Mouse (Mus musculus) layer of hippocampus, postnatal 36 days (tissue): Measurements from ENCODE around the gene Wap. TPM values are rescaled to one million over a fixed set of nuclear protein-coding genes. Genes with fewer than 3 reads are reported as not detected.
"Not testable (repeated sequence)": the region's sequence is repeated elsewhere in the genome, so short reads cannot be mapped to it uniquely, and the experiment has no call there.

Experiments used
- DNase-seq, 2 experiments: peaks; one replicate each; pipeline ENCODE4 v3.0.0; 2022
- total RNA-seq, 2 experiments: library from RNA; stranded (reverse); gene quantifications; 2 replicates each; pipeline ENCODE4 v1.2.3; 2021

Wap gene
- not detected for total RNA-seq

DNA sequence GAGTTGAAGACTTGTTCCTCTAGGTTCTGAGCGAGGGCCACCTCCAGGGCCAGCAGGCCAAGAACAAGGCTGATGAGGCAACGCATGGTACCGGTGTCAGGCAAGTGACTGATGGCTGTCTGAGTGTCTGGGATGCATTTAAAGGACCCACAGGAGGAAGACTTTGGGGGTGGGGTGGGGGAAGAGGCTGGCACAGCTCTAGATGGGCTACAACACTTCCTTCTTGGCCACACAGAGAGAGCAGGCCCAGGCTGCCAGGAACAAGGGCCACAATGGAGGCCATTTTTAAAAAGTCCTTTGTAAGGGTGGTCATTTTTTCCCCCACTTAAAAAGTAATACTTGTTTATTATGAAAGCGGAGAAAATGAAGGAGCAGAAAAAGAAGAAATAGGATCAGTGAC lies at the start of gene Wap:
Gene Wap (minus strand): TSS at position 101 of the 400 bp plus-strand sequence.
- DNase-seq: no peak

DNA sequence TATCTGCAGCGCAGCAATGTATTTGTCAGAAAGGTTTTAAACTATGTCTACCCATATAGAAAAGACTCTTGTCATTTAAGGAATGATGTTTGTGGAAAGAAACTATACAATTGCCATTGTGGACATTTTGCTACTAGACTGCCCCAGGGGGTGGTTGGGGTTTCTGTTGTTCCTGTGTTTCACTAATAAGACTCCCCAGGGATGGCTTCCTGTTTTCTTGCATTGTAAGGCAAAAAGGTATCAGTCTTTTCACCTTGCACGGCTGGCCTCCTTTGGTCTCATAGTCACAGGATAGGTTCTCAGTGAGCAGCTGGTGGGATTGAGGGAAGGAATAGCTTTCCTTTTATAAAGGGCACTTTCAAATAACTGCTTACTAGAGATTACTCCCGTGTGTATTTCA lies 46.3 kb upstream of the Wap start:
- DNase-seq: no peak

DNA sequence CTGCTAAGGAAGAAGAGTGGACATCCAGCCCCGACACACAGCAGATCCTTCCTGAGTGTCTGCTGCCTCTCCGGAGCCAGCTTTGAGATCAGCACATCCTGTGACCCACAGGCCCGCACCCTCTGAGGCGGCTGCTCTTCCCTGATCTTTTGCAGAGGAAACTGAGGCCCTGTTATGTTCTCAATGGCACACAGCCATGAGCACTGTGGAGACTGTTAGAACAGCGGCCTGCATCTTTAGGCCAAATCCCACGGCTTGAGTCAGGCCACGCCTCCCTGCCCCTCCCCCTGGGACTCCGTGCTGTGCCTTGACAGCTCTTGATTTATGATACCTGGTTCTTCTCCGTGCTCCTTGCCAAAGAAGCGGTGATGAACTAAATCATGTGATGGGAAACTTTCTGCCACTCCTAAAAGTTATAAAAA lies 42.0 kb upstream of the Wap start:
- DNase-seq: no peak

DNA sequence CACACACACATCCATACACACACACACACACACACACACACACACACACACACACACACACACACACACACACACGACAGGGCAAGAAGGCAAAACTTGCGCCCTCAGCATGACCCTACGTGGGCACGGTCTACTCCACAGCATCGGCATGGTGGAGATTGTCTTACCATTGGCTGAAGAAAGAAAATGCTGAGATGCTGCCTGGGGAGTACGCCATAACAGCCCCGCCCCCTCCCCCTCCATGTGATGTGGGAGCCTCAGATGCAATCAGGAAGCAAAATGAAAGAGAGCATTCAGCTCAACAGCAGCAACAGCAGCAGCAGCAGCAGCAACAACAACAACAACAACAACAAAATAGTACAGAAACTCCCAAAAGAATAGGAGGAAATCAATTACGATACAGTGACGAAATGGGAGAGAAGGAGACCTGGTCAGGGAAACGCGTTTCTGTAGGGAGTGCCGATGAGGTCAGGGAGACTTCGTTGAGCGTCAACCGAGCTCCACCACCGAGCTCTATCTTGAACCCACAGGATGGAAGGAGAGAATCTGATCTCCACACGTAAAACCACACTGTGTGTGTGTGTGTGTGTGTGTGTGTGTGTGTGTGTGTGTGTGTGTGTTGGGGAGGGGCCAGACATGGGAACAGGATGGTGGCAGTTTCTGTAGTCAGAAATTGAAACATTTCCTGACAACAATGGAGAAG lies 41.4 kb upstream of the Wap start:
- DNase-seq: no peak

DNA sequence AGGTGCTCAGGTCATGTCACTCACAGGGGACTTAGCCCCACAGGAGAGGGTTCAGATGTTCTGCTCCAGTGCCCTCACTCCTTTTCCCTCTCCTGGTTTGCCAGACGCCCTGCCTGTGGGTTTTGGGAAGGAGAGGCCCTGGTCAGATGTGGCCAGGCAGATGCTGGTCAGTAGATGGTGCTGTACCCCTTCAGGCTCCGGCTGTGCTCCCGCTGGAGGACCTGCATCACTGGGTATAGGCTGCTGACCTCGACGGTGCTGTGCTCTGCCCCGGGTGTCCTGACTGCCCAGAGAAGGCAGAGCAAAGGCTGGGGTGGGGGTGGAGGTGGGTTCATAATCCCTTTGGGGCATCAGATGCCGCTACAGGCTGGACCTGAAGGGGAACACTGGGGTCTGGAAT lies 39.1 kb upstream of the Wap start:
- DNase-seq: no peak

DNA sequence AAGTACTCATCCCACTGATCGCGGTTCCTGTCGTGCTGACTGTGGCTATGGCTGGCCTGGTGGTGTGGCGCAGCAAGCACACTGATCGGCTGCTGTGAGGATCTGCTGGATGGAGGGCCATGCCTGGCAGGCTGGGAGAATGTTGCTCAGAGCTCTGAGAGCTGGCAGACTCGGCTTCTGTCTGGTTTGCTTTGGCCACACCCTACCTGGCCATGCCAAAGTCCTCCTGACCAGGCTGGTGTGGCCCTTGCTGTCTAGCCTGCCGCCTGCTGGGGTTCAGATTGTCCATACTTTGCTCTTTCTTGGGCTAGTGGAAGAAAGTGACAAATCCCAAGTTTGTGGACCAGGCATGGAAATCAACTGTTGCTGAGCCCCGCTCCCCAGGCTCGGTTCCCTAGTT lies 38.2 kb upstream of the Wap start:
- DNase-seq: no peak

DNA sequence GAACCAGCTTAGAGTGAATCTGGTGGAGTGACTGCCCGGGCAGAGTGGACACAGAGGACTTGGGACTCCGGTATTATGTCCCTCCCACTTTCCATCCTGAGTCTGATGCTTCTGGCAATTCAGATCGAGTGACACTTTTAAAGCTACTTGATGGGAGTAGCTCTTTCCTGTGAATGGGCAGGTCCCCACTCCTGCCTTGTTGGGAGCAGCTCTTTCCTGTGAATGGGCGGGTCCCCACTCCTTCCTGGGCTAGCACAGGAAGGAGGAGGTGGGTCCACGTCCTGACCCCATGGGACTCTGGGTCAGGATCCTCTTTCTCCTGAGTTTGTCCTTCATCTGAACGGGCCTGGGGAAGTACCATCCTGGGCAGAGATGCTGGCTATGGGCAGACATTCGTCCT lies 37.0 kb upstream of the Wap start:
- no peak for DNase-seq

DNA sequence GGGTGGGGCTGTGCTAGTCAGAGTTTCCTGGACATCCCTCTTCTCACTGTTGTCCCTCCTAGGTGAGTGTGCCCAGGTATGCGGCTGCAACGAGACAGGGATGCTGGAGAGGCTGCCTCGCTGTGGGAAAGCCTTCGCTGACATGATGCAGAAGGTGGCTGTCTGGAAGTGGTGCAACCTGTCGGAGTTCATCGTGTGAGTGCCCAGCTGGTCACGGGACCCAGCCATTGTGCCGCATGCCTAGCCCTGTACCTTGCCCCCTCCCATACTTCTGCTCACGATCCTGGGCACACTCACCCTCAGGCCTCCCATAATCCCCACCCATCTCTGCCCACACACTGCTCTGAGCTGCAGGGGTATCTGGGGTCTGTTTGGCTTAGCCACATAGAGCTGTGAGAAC lies 36.3 kb upstream of the Wap start:
- DNase-seq: no peak

DNA sequence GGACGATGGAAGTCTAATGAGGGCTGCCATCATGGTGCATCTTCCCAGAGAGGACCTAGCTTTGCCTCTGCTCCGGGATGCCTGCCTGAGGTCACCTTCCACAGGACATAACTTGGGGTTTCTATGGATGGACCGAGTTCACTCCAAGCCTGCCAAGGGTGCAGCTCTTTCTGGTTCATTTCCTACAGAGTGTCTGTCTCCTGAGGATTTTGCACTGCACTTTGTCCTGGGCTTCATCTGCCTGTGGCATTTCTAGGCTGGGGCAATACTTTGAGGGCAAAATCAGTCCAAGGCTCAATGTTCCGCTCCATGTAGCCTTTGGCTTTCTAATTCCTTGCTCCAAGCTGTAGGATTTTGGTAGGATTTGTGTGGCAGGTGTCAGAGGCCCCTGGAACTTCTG lies 32.4 kb upstream of the Wap start:
- DNase-seq: no peak

DNA sequence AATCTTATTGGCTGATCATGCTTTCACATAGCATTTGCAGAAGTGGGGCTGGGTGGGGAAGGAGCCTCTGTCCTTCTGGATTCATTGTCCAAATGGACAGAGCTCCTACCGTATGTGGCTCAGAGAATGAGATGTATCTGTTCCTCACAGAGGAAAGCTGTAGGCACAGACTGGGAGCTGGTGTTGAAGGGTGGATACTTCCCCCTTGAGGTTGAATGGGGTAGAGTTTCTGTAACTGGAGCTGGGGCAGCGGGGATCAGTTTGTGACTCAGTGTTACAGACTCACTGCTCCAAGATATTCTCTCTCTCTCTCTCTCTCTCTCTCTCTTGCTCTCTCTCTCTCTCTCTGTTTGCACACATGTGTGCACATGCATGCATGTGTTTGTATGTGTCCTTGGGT lies 31.6 kb upstream of the Wap start:
- DNase-seq: no peak

DNA sequence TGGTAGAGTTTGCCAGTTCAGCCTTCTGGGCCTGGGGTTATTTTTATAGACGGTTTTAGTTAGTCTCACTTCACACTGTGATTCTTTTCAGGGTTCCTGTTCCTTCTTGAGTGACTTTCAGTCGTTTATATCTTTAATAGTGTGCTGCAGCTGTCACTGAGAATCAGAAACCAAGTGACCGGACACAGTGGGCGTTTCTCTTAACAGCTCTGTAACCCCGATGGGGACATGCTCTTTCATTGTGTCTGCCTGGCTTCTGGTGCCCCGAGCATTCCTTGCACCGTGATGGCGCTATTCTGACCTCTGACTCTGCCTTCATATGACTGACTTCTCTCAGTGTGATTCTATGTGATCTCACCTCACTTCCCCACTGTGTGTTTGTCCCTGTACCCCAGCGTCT lies 30.6 kb upstream of the Wap start:
- no peak for DNase-seq

DNA sequence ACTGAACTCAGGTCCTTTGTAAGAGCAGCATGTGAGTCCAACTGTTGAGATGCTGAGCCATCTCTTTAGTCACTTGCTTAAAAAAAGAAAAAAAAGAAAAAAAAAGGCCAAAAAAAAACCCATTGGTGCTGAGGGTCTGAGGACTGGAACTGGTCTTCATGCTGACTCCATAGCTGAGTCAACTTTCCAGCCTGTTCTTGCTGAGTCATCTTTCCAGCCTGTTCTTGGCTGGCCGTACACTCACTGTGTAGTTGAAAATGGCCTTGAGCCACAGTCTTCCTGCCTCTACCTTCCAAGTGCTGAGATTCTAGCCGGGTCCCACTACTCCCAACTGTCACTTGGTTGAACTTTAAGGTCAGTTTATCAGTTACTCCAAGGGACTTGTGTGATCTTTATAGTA lies 28.2 kb upstream of the Wap start:
- no peak for DNase-seq

DNA sequence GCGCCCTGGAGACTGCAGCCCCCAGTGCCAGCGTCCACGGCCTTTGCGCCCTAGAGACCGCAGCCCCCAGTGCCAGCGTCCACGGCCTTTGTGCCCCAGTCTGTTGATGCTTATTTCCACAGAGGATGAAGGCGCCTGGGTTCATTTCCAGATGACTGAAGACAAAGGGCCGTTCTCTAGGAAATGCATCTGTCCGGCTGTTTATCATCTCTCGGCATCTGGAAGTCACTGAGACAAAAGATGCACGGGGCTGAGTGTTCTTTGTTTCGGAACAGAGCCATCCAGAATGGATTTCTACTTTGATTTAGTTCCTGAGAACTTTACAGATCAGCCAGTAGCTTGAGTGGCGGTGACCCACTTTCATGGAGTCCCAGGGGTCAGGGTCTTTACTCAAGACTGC lies 22.8 kb upstream of the Wap start:
- DNase-seq: no peak

DNA sequence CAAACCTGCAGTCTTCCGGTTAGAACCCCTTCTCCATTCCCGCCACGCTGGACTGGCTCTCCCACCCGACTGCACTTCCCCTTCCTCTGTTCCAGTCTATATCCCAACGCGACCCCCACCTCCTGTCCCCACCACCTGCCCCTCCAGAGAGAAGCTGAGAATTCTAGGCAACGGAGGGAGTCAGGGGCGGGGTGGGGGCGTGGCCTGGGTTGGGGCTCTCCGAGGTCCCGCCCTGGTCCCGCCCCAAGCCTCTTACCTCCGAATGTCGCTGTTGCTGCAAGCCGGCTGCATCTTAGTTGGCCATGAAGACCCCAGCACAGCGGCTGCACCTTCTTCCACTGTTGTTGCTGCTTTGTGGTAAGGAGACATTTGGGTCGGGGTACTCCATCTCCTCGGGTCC lies 19.8 kb upstream of the Wap start, which contains the start of gene Ramp3:
Gene Ramp3 (plus strand): TSS at position 251 of the 400 bp plus-strand sequence.
- no peak for DNase-seq

DNA sequence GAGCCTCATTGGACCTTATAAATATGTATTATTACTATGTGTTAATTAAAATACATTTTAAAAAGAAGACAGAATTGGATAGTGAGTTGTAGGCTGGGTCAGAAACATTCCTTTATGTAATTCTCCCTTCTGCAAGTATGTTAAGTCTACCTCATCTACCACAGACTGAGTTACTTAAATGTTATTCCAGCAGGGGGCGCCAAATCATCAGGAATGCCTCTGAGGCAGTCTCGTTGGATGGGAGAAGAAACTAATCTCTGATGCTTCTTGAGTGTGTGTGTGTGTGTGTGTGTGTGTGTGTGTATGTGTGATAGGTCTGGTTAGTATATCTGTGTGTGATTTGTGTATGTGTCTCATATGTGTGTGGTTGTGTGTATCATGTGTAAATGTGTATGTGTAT lies 16.5 kb upstream of the Wap start:
- DNase-seq: peak; percentile 58 to 71

DNA sequence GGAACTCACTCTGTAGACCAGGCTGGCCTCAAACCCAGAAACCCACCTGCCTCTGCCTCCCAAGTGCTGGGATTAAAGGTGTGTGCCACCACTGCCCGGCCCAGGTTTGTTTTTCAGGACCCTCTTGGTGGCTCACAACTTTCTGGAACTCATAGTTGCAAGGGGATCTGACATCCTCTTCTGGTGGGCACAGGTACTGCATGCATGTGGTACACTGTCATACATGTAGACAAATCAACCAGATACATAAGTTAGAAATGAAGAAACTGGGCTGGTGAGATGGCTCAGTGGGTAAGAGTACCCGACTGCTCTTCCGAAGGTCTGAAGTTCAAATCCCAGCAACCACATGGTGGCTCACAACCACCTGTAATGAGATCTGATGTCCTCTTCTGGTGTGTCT lies 14.5 kb upstream of the Wap start:
- not testable (repeated sequence) for DNase-seq

DNA sequence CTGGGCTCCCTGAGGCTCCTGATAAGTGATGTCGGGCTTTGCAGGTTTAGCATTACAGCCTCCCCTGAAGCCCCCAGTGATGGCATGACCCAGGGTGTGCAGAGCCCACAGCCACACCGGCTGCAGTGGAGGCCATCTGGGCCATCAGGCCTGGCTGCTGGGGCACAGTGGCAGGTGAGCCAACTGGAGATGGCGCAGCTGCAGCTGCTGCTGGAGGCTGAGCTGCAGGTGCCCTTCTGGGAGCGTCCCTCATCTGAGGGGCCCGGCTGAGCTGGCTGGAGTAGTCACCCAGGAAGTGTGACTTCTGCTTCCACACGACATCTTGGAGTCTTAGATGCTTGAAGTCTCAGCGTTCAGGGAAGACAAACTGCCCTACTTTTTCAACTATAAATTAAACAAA lies 12.1 kb upstream of the Wap start:
- DNase-seq: no peak

DNA sequence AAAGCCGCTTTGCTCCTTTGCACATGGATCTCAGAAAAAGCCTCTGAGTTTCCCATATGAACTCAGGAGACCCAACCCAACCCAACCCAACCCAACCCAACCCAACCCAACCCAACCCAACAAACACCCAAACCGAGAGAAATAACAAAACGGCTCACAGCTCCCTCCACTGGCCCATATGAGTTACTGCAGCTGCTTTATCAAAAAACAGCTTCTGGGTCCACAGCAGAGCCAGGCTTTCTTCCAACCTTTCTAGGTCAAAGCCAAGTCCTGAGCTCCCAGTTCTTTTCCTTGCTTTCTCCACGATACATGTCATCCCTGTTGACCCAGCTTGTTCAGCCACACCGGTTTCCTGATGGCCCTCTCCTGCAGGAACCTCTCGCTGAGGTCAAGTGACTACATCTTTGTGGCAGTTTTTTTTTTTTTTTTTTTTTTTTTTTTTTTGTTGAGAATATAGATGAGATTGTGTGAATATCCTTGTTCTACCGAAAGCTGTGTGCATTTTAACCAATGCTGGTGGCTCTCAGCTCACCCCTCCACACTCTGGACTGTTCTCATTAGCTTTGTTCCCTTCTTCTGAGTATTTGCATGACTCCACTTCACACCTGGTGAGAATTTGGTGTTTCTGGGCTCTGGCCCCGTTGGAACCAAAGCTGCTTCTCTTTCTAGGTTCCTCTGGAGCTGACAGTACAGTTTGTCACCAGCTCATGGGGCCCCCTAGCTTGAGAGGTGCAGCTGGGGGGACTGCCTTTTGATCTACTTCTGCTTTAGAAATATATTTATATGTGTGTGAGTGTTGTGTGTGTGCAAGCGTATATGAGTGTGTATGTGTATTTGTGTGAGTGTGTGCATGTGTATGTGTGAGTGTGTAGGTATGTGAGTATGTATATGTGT lies 9.6 kb upstream of the Wap start:
- DNase-seq: no peak

DNA sequence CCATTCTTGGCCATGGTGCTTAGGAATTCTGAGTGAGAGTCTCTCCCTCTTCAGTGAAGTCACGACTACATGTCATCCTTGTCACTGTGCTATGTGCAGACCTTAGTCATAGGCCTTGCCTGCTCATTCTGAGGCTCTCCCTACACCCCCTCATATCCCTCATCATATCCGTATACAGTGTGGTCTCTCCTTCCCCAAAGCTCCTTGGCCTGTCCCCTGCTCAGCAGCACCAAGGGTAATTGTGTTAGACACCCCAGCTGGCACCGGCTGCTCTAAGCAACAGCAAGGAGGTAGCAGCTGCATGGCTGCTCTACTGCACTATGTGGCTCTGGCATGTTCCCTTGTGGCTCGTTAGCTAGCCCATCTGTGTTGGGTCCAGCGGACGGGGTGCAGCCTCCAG lies 6.1 kb upstream of the Wap start:
- DNase-seq: no peak

DNA sequence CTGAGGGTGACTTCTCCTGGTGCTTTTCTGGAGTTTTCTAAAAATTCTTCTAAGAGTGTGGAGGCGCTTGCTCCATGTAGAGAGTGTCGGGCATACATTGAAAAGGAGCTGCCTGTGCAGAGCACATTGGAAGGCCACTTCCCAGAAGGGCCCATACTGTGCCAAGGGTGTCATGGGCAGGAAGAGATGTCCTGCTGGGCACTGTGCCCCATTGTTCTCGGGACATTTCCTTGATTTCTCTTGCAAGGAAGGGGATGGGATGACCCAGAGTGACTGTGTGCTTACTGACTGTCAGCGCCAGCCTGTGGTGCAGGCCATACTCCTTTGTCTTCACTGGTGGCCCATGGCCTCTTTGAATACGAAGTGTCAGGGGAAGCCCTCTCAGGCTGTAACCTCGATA lies 635 bp upstream of the Wap start:
- DNase-seq: no peak

DNA sequence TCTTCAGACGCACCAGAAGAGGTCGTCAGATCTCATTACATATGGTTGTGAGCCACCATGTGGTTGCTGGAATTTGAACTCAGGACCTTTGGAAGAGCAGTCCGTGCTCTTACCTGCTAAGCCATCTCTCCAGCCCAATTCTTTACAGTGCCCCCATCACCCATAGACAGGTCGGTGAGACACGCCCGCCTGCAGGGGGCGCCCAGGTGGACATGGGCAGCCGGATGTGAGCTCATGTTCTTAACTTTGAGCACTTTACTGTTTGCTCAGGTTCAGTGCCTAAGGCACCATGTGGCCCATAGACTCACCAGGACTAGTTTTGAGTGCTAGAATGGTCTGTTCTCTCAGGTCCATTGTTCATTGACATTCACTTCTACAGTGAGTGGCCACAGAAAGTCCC lies 2.3 kb downstream of the Wap start:
- no peak for DNase-seq

DNA sequence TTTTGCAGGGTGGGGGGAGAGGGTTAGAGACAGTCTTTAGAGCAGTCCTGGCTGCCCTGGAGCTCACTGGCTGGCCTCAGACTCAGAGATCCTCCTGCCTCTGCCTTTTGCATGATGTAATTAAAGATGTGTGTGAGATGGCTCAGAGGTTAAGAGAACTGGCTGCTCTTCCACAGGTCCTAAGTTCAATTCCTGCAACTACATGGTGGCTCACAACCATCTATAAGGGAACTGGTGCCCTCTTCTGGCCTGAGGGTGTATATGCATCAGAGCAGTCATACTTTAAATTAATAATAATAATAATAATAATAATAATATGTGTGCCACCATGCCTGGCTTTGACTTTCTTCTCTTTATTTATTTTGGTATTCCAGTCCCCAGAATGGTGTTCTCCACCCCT lies 8.8 kb downstream of the Wap start:
- no peak for DNase-seq

DNA sequence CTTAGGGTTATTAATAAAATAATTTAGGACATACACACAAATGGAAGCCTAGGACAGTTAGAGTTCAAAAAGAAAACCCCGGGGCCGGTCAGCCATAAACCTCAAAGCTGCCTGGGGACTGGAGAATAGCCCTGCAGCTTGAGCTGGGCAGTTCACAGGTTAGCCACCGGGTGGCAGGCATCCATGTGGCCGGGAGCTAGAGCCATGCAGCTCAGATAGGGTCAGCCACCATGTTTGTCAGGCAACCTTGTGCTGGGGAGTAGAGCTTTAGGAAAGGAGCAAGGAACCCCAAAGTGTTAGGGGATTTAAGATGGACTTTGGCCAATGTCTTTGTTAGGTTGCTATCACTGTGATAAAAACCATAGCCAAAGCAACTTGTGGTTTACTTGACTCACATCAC lies 9.9 kb downstream of the Wap start:
- no peak for DNase-seq

DNA sequence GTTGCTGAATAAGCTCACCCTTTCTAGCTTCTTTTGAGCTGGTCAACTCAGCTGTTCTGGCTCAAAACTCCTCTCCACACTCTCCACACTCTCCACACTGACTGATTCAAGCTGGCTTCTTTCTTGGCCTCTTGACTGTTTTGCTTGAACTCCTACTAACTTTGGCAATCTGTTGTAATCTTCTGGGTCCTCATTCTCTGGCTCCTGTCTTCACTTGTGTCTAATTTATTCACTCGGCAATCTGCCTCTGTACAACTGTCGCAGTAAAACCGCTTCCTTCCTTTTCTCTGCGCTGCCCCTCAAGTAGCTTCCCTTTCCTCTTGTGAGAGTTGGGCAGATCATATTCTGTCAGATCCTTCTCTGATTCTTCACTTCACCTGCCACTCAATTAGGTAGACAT lies 10.7 kb downstream of the Wap start:
- no peak for DNase-seq
